In genomic region chr14:121665693-121666273, GRCm38 (mm10) we compare ENCODE assay signal across 23 mouse cellular contexts.
DNase-seq lines count a peak whose midpoint lies in the region; ATAC-seq and TF ChIP-seq lines count a peak whose summit lies in the region.
"Had no signal": no experiment of that assay in that cellular context is flagged by ENCODE, and none has a peak within 500 bp of the region (broad histone marks: within the 10 kb centered on the region; RNA-seq: fewer than 3 reads in every experiment).

No protein-coding gene starts in this region.

- H3K27ac ChIP-seq in kidney, adult 2 months (ENCODE audit: insufficient read depth, low read depth, low read length) = no peak overlapping the region
- H3K27ac ChIP-seq in lung, embryonic 16.5 days (ENCODE audit: low read length) = peak overlapping the region; percentile 7; the same call in 1 of the 2 replicates
- peak overlapping the region; percentile 56 for H3K27ac ChIP-seq in intestine, embryonic 15.5 days
- H3K27ac ChIP-seq in layer of hippocampus, adult 2 months = no peak overlapping the region
- H3K27ac ChIP-seq: heart, embryonic 13.5 days; hindbrain, embryonic 14.5 days; limb, embryonic 15.5 days; midbrain, embryonic 15.5 days had no signal

- peak; percentile 66 for DNase-seq in kidney, adult 2 months
- DNase-seq in kidney, postnatal 4 days = no peak
- DNase-seq in lung, postnatal 10 days = no peak
- DNase-seq in layer of hippocampus, adult 2 months (ENCODE audit: low spot score in 2 of 2) = no peak
- DNase-seq in thymus, postnatal 0 days (ENCODE audit: low spot score) = no peak
- DNase-seq: adrenal gland, adult 2 months; cerebellum, adult 2 months; gastrocnemius, postnatal 14 days; heart, adult 18-20 months; kidney, adult 18-20 months; liver, postnatal 0 days; right cerebral cortex, postnatal 14 days; thymus, postnatal 25 days had no signal

- no peak overlapping the region for H3K4me2 ChIP-seq in lung, embryonic 16.5 days (ENCODE audit: low read depth, low read length)
- no peak overlapping the region for H3K4me2 ChIP-seq in intestine, embryonic 15.5 days (replicated peaks)
- H3K4me2 ChIP-seq: heart, embryonic 13.5 days; hindbrain, embryonic 14.5 days; limb, embryonic 15.5 days; midbrain, embryonic 15.5 days had no signal

- peaks cover 4% of the 10 kb centered on the region; the same call in 1 of the 2 replicates for H3K9me3 ChIP-seq in lung, embryonic 16.5 days (ENCODE audit: control insufficient read depth, low read length)
- no peaks in the 10 kb centered on the region for H3K9me3 ChIP-seq in intestine, embryonic 15.5 days
- H3K9me3 ChIP-seq: heart, embryonic 13.5 days; limb, embryonic 15.5 days; midbrain, embryonic 15.5 days had no signal

- no peak for TF ChIP-seq POLR2A in kidney, adult 2 months (IDR thresholded peaks at IDR 0.05; ENCODE audit: low read depth, low read length)

- 94% methylated on average over 9 of the region's 9 CpGs for WGBS in kidney, adult 2 months
- 93% methylated on average over 9 of the region's 9 CpGs for WGBS in lung, embryonic 16.5 days
- 98% methylated on average over 9 of the region's 9 CpGs for WGBS in intestine, embryonic 15.5 days

- no peaks in the 10 kb centered on the region for H3K36me3 ChIP-seq in kidney, adult 2 months (ENCODE audit: control insufficient read depth, insufficient read depth, low read length)
- H3K36me3 ChIP-seq in lung, embryonic 16.5 days (ENCODE audit: control insufficient read depth, insufficient read depth, low read length) = no peaks in the 10 kb centered on the region
- 0 out of 2 replicates have a peak, but pooled peaks cover 6% of the 10 kb centered on the region for H3K36me3 ChIP-seq in intestine, embryonic 15.5 days
- H3K36me3 ChIP-seq: limb, embryonic 15.5 days; midbrain, embryonic 15.5 days had no signal

- H3K4me3 ChIP-seq in kidney, adult 2 months (ENCODE audit: insufficient read depth, low read depth, low read length) = no peak overlapping the region
- no peak overlapping the region for H3K4me3 ChIP-seq in lung, embryonic 16.5 days (ENCODE audit: low read length)
- no peak overlapping the region for H3K4me3 ChIP-seq in intestine, embryonic 15.5 days (replicated peaks)
- H3K4me3 ChIP-seq in layer of hippocampus, adult 2 months = no peak overlapping the region
- H3K4me3 ChIP-seq: erythroblast, embryonic 14.5 days; heart, embryonic 13.5 days; limb, embryonic 15.5 days; midbrain, embryonic 15.5 days; myocyte had no signal

- no peak for TF ChIP-seq CTCF in kidney, adult 2 months (conservative IDR thresholded peaks at IDR 0.05; ENCODE audit: insufficient read depth, insufficient read length, low read depth, low read length)
- no peak for TF ChIP-seq CTCF in layer of hippocampus, adult 2 months (conservative IDR thresholded peaks at IDR 0.05)

- no peaks in the 10 kb centered on the region for H3K27me3 ChIP-seq in kidney, adult 2 months (replicated peaks; ENCODE audit: control insufficient read depth, insufficient read depth, low read length)
- no peaks in the 10 kb centered on the region for H3K27me3 ChIP-seq in lung, embryonic 16.5 days (ENCODE audit: control insufficient read depth, insufficient read depth, low read depth, low read length)
- H3K27me3 ChIP-seq in intestine, embryonic 15.5 days (replicated peaks) = no peaks in the 10 kb centered on the region
- H3K27me3 ChIP-seq: CH12.LX; heart, embryonic 13.5 days; limb, embryonic 15.5 days; midbrain, embryonic 15.5 days had no signal

- peaks cover 8% of the 10 kb centered on the region for H3K4me1 ChIP-seq in kidney, adult 2 months (ENCODE audit: control insufficient read depth, insufficient read depth, low read length)
- peaks cover 7% of the 10 kb centered on the region for H3K4me1 ChIP-seq in lung, embryonic 16.5 days (replicated peaks; ENCODE audit: control insufficient read depth, insufficient read depth, low read length)
- H3K4me1 ChIP-seq in intestine, embryonic 15.5 days (replicated peaks) = peaks cover 5% of the 10 kb centered on the region
- H3K4me1 ChIP-seq: limb, embryonic 15.5 days; midbrain, embryonic 15.5 days had no signal

- H3K9ac ChIP-seq in lung, embryonic 16.5 days (ENCODE audit: low read length) = no peak overlapping the region
- no peak overlapping the region for H3K9ac ChIP-seq in intestine, embryonic 15.5 days
- H3K9ac ChIP-seq: heart, embryonic 13.5 days; hindbrain, embryonic 14.5 days; limb, embryonic 15.5 days; liver, postnatal 0 days; midbrain, embryonic 15.5 days had no signal

- no peak for ATAC-seq in lung, embryonic 16.5 days (ENCODE audit: low read depth)
- ATAC-seq in intestine, embryonic 15.5 days = no peak
- ATAC-seq: forebrain, embryonic 14.5 days; liver, postnatal 0 days; midbrain, embryonic 15.5 days had no signal

Comparison
In these comparisons a context has a peak if more than half of its experiments do, and no peak if none do; other contexts are left out.
1. H3K27ac ChIP-seq: peak in lung, embryonic 16.5 days (single experiment) and intestine, embryonic 15.5 days (single experiment); none in kidney, adult 2 months (single experiment) and layer of hippocampus, adult 2 months (single experiment).